Mouse (Mus musculus) myocyte (in vitro differentiated cells): ENCODE data around the gene Tmem234.

ENCODE experiments used
- CEBPB ChIP-seq: IDR thresholded peaks from 2 replicates; pipeline ENCODE4 v1.6.1; 2011; ENCODE audit warnings: mild to moderate bottlenecking, moderate library complexity; ENCODE audit not compliant: poor library complexity, insufficient read depth, severe bottlenecking
- E2F4 ChIP-seq: IDR thresholded peaks from one replicate; pipeline ENCODE4 v1.6.1; 2011; ENCODE audit warnings: mild to moderate bottlenecking, control low read depth, moderate library complexity; ENCODE audit not compliant: insufficient read depth
- MAX ChIP-seq: IDR thresholded peaks from one replicate; pipeline ENCODE4 v1.6.1; 2011; ENCODE audit warnings: low read depth, mild to moderate bottlenecking, control low read depth
- POLR2A ChIP-seq: IDR thresholded peaks from one replicate; pipeline ENCODE4 v1.6.1; 2011; ENCODE audit warnings: low read depth, mild to moderate bottlenecking, control low read depth, moderate library complexity; ENCODE audit not compliant: insufficient read length
- POLR2AphosphoS2 ChIP-seq: IDR thresholded peaks from one replicate; pipeline ENCODE4 v1.6.1; 2011; ENCODE audit warnings: low read depth, control low read depth; ENCODE audit not compliant: insufficient read length
- REST ChIP-seq: IDR thresholded peaks from one replicate; pipeline ENCODE4 v1.6.1; 2011; ENCODE audit warnings: mild to moderate bottlenecking, control low read depth, moderate library complexity; ENCODE audit not compliant: insufficient read depth, insufficient read length
- SRF ChIP-seq: IDR thresholded peaks from one replicate; pipeline ENCODE4 v1.6.1; 2011; ENCODE audit warnings: low read depth; ENCODE audit not compliant: control insufficient read depth, insufficient read length
- TCF12 ChIP-seq: IDR thresholded peaks from one replicate; pipeline ENCODE4 v1.6.1; 2011; ENCODE audit warnings: mild to moderate bottlenecking, control low read depth; ENCODE audit not compliant: poor library complexity, insufficient read depth, severe bottlenecking
- TCF3 ChIP-seq: IDR thresholded peaks from one replicate; pipeline ENCODE4 v1.6.1; 2011; ENCODE audit warnings: low read depth, control low read depth; ENCODE audit not compliant: insufficient read length
- USF1 ChIP-seq: IDR thresholded peaks from one replicate; pipeline ENCODE4 v1.6.1; 2011; ENCODE audit warnings: low read depth, mild to moderate bottlenecking, control low read depth, moderate library complexity

GRCm38 (mm10) chr4:129622120-129622802 lies 21.8 kb downstream of the Tmem234 start:
- TF ChIP-seq USF1 (no peak), REST (no peak), POLR2A (no peak), TCF3 (no peak), TCF12 (no peak), MAX (no peak), E2F4 (no peak), POLR2AphosphoS2 (no peak), CEBPB (no peak), SRF (no peak)
